Comparison of ENCODE assay signal across 13 mouse cellular contexts in genomic region chr6:98666388-98666989, GRCm38 (mm10).
DNase-seq lines count a peak whose midpoint lies in the region.
"Had no signal": no experiment of that assay in that cellular context is flagged by ENCODE, and none has a peak within 500 bp of the region (broad histone marks: within the 10 kb centered on the region; RNA-seq: fewer than 3 reads in every experiment).

No protein-coding gene starts in this region.

- peak overlapping the region; percentile 31 for H3K4me3 ChIP-seq in heart, embryonic 10.5 days
- H3K4me3 ChIP-seq in limb, embryonic 10.5 days: 0 out of 2 replicates have a peak overlapping the region, but pooled peaks have one; percentile 22
- H3K4me3 ChIP-seq: megakaryocyte, embryonic 14.5 days had no signal

- DNase-seq in heart, embryonic 10.5 days (ENCODE audit: low spot score): no peak
- no peak for DNase-seq in heart, postnatal 25 days (ENCODE audit: low spot score)
- peak; percentile 7 to 18 for DNase-seq in urinary bladder, postnatal 36 days (ENCODE audit: low spot score in 2 of 2)
- DNase-seq in urinary bladder, postnatal 4 days (ENCODE audit: low spot score in 2 of 2): no peak
- DNase-seq in limb, embryonic 10.5 days (ENCODE audit: low spot score): no peak
- DNase-seq in thymus, postnatal 25 days: no peak
- DNase-seq in cerebellum, adult 18-20 months: no peak
- no peak for DNase-seq in layer of hippocampus, adult 9-10 months (ENCODE audit: low spot score)
- DNase-seq: cerebellum, postnatal 10 days; kidney, postnatal 25 days; lung, adult 18-20 months; thymus, postnatal 4 days had no signal

- no peaks in the 10 kb centered on the region for H3K36me3 ChIP-seq in heart, embryonic 10.5 days
- H3K36me3 ChIP-seq in limb, embryonic 10.5 days: no peaks in the 10 kb centered on the region

- intact Hi-C loops in heart, postnatal 25 days (cut with DNase I): no loop called here

- H3K9me3 ChIP-seq in heart, embryonic 10.5 days: no peaks in the 10 kb centered on the region
- no peaks in the 10 kb centered on the region for H3K9me3 ChIP-seq in limb, embryonic 10.5 days (replicated peaks)

- H3K4me1 ChIP-seq in heart, embryonic 10.5 days: peaks cover 6% of the 10 kb centered on the region
- peaks cover 6% of the 10 kb centered on the region for H3K4me1 ChIP-seq in limb, embryonic 10.5 days
- H3K4me1 ChIP-seq: megakaryocyte, embryonic 14.5 days had no signal

- peak overlapping the region; percentile 36; the same call in 1 of the 2 replicates for H3K27ac ChIP-seq in heart, embryonic 10.5 days
- H3K27ac ChIP-seq in limb, embryonic 10.5 days: no peak overlapping the region

- H3K27me3 ChIP-seq in heart, embryonic 10.5 days (ENCODE audit: insufficient read depth, poor library complexity, severe bottlenecking): no peaks in the 10 kb centered on the region; the same call in 1 of the 2 replicates
- H3K27me3 ChIP-seq in limb, embryonic 10.5 days (ENCODE audit: low read depth, poor library complexity, severe bottlenecking): peaks cover 15% of the 10 kb centered on the region
- H3K27me3 ChIP-seq: megakaryocyte, embryonic 14.5 days had no signal

- WGBS in heart, embryonic 10.5 days: 11% methylated on average over 11 of the region's 11 CpGs
- 18% methylated on average over 11 of the region's 11 CpGs for WGBS in limb, embryonic 10.5 days

Comparison
In these comparisons a context has a peak if more than half of its experiments do, and no peak if none do; other contexts are left out.
1. DNase-seq: peak in urinary bladder, postnatal 36 days (2 of 2); none in heart, embryonic 10.5 days (single experiment), heart, postnatal 25 days (single experiment), urinary bladder, postnatal 4 days (0 of 2), limb, embryonic 10.5 days (single experiment), thymus, postnatal 25 days (single experiment), cerebellum, adult 18-20 months (0 of 2) and layer of hippocampus, adult 9-10 months (single experiment).